Mouse (Mus musculus): ENCODE results near the gene Ralgps2.

The Ralgps2 gene

GRCm38 (mm10) chr1:156955926-156956760 lies 16.7 kb upstream of the Ralgps2 start:
- peak; percentile 93 for DNase-seq (ENCODE audit: low read depth, low spot score)

DNA sequence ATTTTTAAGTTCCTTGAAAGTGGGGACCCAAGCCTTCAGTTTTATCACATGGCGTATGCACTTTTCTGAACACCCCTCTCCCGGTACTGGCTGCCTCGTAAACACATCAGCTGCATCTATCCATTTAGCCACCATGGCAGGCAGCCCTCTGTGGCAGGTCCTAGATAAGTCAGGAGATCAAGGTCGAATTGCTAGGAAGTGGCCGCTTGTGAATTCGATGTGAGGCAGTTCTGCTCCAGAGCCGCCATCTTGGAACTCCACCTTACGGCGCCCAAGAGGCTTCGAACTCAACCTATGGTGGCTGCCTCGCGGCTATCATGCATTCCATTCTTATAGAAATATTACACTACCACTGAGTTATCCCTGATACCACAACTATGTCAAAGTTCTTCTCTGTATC lies 14.8 kb upstream of the Ralgps2 start:
- no peak for DNase-seq (ENCODE audit: low read depth, low spot score)

GRCm38 (mm10) chr1:156950354-156950753 lies 10.9 kb upstream of the Ralgps2 start:
- DNase-seq (ENCODE audit: low read depth, low spot score), result no peak

GRCm38 (mm10) chr1:156940584-156940983 lies 1.2 kb upstream of the Ralgps2 start:
- DNase-seq (ENCODE audit: low read depth, low spot score), result no peak

GRCm38 (mm10) chr1:156940142-156940522 lies 706 bp upstream of the Ralgps2 start:
- DNase-seq (ENCODE audit: low read depth, low spot score), result no peak

- peak; percentile 91 for DNase-seq (ENCODE audit: low read depth, low spot score)
Measured at GRCm38 (mm10) chr1:156938705-156939242, 652 bp downstream of the Ralgps2 start.

DNA sequence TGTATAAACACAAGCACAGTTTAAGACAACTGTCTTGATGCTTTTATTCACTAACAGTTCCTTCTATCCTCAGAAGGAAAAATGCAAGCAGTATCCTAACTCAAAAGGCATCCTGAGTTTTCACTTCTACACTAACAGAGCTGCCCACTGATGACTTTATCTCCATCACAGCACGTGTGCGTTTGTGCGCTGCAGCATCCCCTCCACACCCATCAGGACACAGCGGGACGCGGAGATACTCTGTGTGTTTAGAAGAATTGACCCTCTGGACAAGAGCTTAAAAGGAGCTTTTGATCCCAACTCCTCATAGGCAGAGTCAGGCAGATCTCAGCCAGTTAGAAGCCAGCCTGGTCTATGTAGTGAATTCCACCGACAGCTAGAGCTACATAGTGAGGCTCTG lies 2.0 kb downstream of the Ralgps2 start:
- peak; percentile 79 for DNase-seq (ENCODE audit: low read depth, low spot score)

GRCm38 (mm10) chr1:156933712-156934111 lies 5.7 kb downstream of the Ralgps2 start:
- no peak for DNase-seq (ENCODE audit: low read depth, low spot score)

DNA sequence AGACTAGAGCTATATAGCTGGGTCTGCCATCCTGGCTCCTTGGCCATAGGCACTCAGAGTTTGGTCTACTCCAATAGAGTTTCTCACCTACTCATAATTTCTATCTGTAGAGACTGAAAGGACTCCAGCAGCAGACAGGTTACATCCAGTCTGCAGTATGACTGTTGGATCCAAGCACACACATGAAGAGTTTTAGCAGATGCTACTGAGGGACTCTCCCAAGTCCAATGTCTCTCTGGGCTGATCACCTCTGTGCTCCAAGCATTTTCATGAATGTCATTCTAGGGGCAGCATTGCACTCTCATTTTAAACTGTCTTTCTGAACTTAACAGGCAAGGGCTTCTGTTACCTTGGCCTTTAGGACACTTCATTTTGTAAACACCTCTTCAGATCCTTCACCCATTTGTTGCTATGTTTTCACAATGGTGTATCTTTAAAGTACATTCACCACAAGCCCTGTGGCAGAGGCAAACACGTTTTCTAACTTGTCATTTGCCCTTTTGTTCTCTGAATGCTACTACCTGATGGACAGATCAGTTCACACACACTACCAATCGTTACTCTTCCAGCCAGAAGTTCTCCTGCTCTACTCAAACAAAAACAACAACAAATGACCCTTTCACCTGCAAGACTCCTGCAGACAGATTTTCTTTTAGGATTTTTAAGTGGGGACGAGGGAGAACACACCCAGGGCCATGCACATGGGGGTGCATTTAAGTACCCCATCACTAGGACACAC lies 7.2 kb downstream of the Ralgps2 start:
- no peak for DNase-seq (ENCODE audit: low read depth, low spot score)

DNA sequence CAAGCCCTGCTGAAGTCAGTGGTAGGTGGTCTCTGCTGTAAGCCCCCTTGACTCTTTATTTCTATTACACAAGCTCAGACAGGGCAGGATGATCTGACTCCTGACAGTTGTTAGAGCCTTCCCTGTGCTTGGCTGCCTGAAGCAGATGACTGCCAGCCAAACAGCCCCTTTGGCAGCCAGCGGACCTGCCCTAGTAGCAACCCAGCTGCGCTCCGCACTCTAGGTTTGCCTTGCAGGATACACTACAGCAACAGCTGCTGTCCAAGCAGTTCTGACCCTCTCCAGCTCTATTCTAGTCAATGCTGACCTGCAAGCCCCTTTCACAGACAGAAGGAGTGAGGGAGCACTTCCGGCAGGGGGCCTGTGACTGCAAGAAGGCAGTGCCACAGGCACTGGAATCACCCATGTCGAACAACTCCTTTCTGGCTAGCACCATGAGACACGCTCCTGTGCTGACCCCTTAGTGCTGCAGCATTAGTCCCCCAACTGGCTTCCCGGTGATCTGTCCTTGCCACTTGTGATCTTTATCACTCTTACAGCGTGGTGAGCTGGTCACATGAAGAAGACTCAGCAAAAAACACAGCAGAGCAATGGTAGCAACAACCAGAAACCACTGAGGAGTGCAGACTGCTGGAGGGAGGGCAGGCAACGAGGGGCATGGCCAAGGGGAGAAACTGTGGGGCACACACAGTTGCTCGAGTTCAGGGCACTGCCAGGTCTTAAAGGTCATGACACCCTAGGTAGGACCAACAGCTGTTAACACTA lies 8.1 kb downstream of the Ralgps2 start:
- DNase-seq (ENCODE audit: low read depth, low spot score), result no peak

DNA sequence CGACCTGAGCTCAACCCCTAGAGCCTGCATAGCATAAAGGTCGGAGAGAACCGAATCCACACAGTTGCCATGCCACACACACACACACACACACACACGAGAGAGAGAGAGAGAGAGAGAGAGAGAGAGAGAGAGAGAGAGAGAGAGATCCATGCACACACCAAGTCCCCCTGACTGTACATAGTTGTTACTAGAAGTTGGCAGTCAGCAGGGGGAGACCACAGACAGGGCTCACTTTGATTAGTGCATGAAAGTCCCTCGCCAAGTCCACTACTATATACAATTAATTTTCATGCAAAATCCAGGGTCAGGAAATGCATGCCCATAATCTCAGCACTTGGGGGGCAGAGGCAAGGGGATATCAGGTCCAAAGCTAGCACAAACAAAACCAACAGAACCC lies 9.2 kb downstream of the Ralgps2 start:
- no peak for DNase-seq (ENCODE audit: low read depth, low spot score)

DNA sequence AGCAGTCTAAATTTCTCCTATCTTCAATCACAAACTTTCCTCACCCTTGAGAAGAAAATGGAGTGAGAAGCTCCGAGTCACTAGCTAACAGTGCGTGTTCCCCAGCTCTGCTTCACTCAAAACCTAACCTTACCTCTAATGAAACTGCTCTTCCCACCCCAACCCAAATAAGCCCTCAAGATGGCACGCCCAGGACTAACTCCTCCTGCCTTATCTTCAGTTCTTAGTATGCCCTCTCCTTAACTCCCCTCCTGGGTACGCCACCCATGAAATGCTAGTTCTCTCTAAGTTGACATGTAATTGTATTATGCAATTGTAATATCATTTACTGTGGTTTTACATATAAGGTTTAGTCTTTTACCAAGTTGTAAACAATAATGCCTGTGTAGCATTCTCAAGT lies 11.2 kb downstream of the Ralgps2 start:
- no peak for DNase-seq (ENCODE audit: low read depth, low spot score)

DNA sequence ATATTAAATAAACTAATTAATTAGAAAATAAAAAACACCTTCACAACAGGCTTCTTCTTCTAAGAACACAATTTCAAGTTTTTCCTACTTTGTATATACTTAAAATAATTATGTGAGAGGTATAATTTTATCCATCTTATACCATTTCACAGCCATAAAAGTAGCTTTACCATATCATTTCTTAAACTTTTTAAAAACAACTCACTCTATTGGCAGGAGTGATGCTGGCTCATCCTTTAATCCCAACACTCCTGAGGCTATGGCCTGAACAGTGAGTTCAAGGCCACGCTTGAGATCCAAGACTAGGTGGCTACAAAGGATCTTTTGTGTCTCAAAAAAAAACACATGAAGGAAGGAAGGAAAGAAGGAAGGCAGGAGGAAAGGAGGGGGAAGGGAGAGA lies 15.9 kb downstream of the Ralgps2 start:
- DNase-seq (ENCODE audit: low read depth, low spot score), result no peak

DNA sequence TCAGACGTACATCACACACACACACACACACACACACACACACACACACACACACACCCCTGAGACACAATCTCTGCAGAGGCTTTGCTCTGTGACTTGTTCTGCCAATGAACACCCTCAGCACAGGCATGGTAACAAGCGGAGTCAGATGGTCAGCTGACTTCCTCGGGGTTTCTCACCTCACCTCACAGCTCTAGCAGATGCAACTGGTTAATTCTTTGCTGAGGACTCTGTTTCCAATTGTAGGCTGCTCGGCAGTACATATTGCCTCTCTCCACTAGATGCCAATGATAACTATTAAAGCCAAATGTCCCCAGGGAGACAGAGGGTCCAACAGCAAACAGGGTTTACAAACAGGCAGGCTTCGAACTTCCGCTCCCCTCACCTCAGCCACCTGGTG lies 16.5 kb downstream of the Ralgps2 start:
- no peak for DNase-seq (ENCODE audit: low read depth, low spot score)

DNA sequence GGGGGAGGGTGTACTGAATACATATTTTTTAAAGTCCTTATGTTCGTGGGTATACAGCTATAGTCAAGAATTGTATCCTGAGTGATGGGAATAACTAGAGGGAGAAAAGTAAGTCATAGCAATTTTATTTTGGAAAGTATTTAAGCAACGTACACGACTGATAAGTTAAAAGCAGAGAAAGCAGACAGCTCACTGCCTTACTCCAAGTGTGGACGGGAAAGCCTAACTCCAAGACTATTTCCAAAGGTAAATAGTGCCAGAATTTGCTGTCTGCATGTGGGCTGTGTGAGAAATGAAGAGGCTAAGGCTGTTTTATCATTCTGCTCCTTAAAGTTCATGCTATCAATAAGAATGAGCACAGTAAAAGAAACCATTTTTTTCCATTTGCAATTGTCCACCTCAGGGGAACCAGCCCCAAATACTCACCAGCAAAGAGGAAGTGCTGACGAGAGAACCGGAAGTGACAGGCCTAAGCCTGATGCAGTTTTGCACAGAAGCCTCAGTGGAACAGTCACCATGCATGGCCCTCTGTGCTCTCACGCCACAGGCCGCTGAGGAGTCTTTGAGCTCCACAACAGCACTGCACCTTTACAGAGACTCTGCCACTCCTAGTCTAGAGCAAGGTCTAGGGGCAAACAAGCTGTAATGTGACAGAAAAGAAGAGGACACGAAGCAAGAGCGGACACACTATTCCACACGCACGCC lies 18.0 kb downstream of the Ralgps2 start:
- DNase-seq (ENCODE audit: low read depth, low spot score), result peak; percentile 39

DNA sequence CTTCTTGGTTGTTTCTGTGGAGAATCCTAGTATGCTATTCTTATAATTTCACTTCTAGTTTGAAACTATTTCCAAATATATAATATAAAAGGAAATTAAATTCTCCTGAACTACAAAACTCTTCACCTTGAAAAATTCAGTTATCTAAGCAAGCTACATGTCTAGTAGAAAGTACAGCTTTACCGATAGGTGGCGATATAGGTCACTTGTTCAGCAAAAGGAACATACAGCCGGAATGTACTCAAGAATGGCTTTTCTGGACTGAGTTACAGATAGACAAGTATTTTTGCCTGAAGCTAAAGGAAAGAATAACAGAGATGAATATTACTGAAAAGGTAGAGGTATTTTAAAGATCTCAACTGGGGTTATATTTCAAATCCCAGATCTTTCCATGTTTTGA lies 22.0 kb downstream of the Ralgps2 start:
- peak; percentile 79 for DNase-seq (ENCODE audit: low read depth, low spot score)

GRCm38 (mm10) chr1:156916361-156916760 lies 23.1 kb downstream of the Ralgps2 start:
- DNase-seq (ENCODE audit: low read depth, low spot score), result no peak

- no peak for DNase-seq (ENCODE audit: low read depth, low spot score)
Measured at GRCm38 (mm10) chr1:156914942-156915341, 24.5 kb downstream of the Ralgps2 start.

- DNase-seq (ENCODE audit: low read depth, low spot score), result no peak
Measured at GRCm38 (mm10) chr1:156913190-156913589, 26.2 kb downstream of the Ralgps2 start.

GRCm38 (mm10) chr1:156910948-156911347 lies 28.5 kb downstream of the Ralgps2 start:
- DNase-seq (ENCODE audit: low read depth, low spot score), result no peak

DNA sequence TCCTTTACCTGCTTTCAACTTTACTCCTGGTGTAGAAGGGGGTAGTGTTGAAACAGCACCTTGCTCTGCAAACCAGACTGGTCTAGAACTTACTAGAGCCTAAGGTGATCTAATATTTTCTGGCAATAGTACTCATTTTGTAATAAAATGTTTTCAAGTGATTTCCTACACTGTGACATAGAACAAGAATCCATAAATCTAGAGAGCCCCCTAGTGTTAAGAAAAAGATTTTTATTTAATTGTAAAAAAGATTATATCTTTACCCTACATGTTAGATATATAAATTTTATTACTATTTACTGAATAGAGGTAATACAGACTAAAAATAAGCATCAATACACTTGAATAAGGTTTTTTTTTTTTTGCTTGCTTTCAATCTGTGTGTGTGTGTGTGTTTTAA lies 29.6 kb downstream of the Ralgps2 start:
- no peak for DNase-seq (ENCODE audit: low read depth, low spot score)
